Comparison of ENCODE assay signal across 7 mouse cellular contexts in the genomic region with DNA sequence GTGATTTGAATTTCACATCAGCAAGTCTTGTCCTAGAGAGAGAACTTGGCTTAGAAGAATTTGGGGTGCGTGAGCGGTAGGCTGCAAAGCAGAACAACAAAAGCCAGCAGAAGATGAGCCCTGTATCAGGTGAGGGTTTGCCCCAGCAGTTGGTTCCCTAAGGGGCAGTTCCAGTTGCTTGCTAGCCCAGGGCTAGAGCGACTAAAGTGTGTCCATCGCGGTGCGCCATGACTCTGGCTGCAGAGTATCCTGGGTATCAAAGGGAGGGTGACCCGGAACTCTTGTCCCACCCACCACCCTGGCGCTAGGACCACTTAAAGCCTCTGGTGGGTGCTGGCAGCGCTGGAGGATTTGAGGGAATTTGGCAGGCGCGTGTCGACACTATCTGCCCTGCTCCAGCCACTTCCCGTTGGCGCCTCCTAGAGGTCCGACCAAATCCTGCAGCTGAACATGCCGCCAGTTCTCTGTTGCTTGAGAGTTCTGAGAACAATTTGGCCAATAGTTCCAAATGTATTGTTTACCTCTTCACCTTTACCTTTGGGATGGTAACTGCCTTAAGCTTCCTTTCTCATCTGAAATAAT. TPM values are rescaled to one million over a fixed set of nuclear protein-coding genes. Genes with fewer than 3 reads are reported as not detected.
DNase-seq lines count a peak whose midpoint lies in the region; ATAC-seq lines count a peak whose summit lies in the region.

No protein-coding gene starts in this region.

- no peak overlapping the region for H3K27ac ChIP-seq in embryonic facial prominence, embryonic 11.5 days (replicated peaks; ENCODE audit: low read depth, low read length)
- no peak overlapping the region; the same call in 1 of the 2 replicates for H3K27ac ChIP-seq in limb, embryonic 10.5 days
- no peak overlapping the region for H3K27ac ChIP-seq in midbrain, embryonic 12.5 days (replicated peaks)

- H3K4me3 ChIP-seq in embryonic facial prominence, embryonic 11.5 days (ENCODE audit: low read depth, low read length): peak overlapping the region; percentile 23; the same call in 1 of the 2 replicates
- peak overlapping the region; percentile 44 for H3K4me3 ChIP-seq in limb, embryonic 10.5 days
- H3K4me3 ChIP-seq in midbrain, embryonic 12.5 days: peak overlapping the region; percentile 23; the same call in 1 of the 2 replicates

- H3K27me3 ChIP-seq in embryonic facial prominence, embryonic 11.5 days (ENCODE audit: control insufficient read depth, insufficient read depth, low read length): peaks cover 41% of the 10 kb centered on the region
- peaks cover 61% of the 10 kb centered on the region for H3K27me3 ChIP-seq in limb, embryonic 10.5 days (ENCODE audit: low read depth, poor library complexity, severe bottlenecking)
- peaks cover 53% of the 10 kb centered on the region for H3K27me3 ChIP-seq in midbrain, embryonic 12.5 days

- no peak overlapping the region for H3K4me2 ChIP-seq in embryonic facial prominence, embryonic 11.5 days (ENCODE audit: low read depth, low read length)
- peak overlapping the region; percentile 45 for H3K4me2 ChIP-seq in midbrain, embryonic 12.5 days (replicated peaks)

- WGBS in embryonic facial prominence, embryonic 11.5 days: 2% methylated on average over 16 of the region's 16 CpGs
- 2% methylated on average over 16 of the region's 16 CpGs for WGBS in limb, embryonic 10.5 days
- WGBS in midbrain, embryonic 12.5 days: 2% methylated on average over 16 of the region's 16 CpGs

- peak; percentile 88 for DNase-seq in adrenal gland, postnatal 25 days
- DNase-seq in embryonic facial prominence, embryonic 11.5 days (ENCODE audit: low spot score): peak; percentile 84
- peak; percentile 87 to 95 for DNase-seq in heart, adult 18-20 months
- DNase-seq in kidney, adult 11 months: peak; percentile 75
- peak; percentile 88 for DNase-seq in limb, embryonic 10.5 days (ENCODE audit: low spot score)
- peak; percentile 75 for DNase-seq in spleen, adult 12 weeks (ENCODE audit: low spot score)

- ATAC-seq in embryonic facial prominence, embryonic 11.5 days (replicated peaks; ENCODE audit: insufficient number of reproducible peaks, low FRiP score, low TSS enrichment, low read depth): peak; percentile 39; the same call in 1 of the 2 replicates
- ATAC-seq in midbrain, embryonic 12.5 days (ENCODE audit: low FRiP score, low read depth): peak; percentile 53; the same call in 1 of the 2 replicates

- H3K9ac ChIP-seq in embryonic facial prominence, embryonic 11.5 days (replicated peaks; ENCODE audit: low read length): no peak overlapping the region
- H3K9ac ChIP-seq in midbrain, embryonic 12.5 days (replicated peaks): no peak overlapping the region

- H3K9me3 ChIP-seq in embryonic facial prominence, embryonic 11.5 days (replicated peaks; ENCODE audit: control insufficient read depth, low read length): no peaks in the 10 kb centered on the region
- no peaks in the 10 kb centered on the region for H3K9me3 ChIP-seq in limb, embryonic 10.5 days (replicated peaks)
- no peaks in the 10 kb centered on the region for H3K9me3 ChIP-seq in midbrain, embryonic 12.5 days

- peaks cover 10% of the 10 kb centered on the region for H3K36me3 ChIP-seq in embryonic facial prominence, embryonic 11.5 days (replicated peaks; ENCODE audit: control insufficient read depth, insufficient read depth, low read depth, low read length)
- peaks cover 48% of the 10 kb centered on the region for H3K36me3 ChIP-seq in limb, embryonic 10.5 days
- peaks cover 47% of the 10 kb centered on the region for H3K36me3 ChIP-seq in midbrain, embryonic 12.5 days

- peaks cover 9% of the 10 kb centered on the region for H3K4me1 ChIP-seq in embryonic facial prominence, embryonic 11.5 days (ENCODE audit: control insufficient read depth, insufficient read depth, low read length)
- H3K4me1 ChIP-seq in limb, embryonic 10.5 days: peaks cover 22% of the 10 kb centered on the region
- peaks cover 20% of the 10 kb centered on the region for H3K4me1 ChIP-seq in midbrain, embryonic 12.5 days

RNA-seq across cellular contexts. Expression of a gene that starts 13.8 kb away (rescaled TPM):
- 3.9 and 5.0 TPM in 2 replicates for total RNA-seq in adrenal gland, postnatal 25 days (2021)
- polyA plus RNA-seq in embryonic facial prominence, embryonic 11.5 days (2014; fragmentation: Nextera tagmentation; extraction: Ambion mirVana): 8.6 and 9.5 TPM in 2 replicates
- 1 to 10 TPM; 4.0 to 4.8 TPM for total RNA-seq in heart, adult 18-20 months (2021)
- 8.9 and 15.8 TPM in 2 replicates for polyA plus RNA-seq in limb, embryonic 10.5 days (2016; fragmentation: Nextera tagmentation; extraction: Ambion mirVana)
- 45.1 and 56.8 TPM in 2 replicates for polyA plus RNA-seq in midbrain, embryonic 12.5 days (2016; fragmentation: Nextera tagmentation; extraction: Ambion mirVana)

RNA-seq across cellular contexts. Expression of a gene that starts 31.9 kb away (rescaled TPM):
- 1.1 TPM in 1 of 2 replicates, not detected in the other for total RNA-seq in adrenal gland, postnatal 25 days (2021)
- 2.0 and 2.5 TPM in 2 replicates for polyA plus RNA-seq in embryonic facial prominence, embryonic 11.5 days (2014; fragmentation: Nextera tagmentation; extraction: Ambion mirVana)
- 1 to 10 TPM; 2.2 to 2.6 TPM for total RNA-seq in heart, adult 18-20 months (2021)
- 0.35 and 1.9 TPM in 2 replicates for polyA plus RNA-seq in limb, embryonic 10.5 days (2016; fragmentation: Nextera tagmentation; extraction: Ambion mirVana)
- polyA plus RNA-seq in midbrain, embryonic 12.5 days (2016; fragmentation: Nextera tagmentation; extraction: Ambion mirVana): 2.5 and 3.3 TPM in 2 replicates

RNA-seq across cellular contexts. Expression of a gene that starts 40.2 kb away (rescaled TPM):
- 13.8 and 14.8 TPM in 2 replicates for total RNA-seq in adrenal gland, postnatal 25 days (2021)
- 13.2 and 15.1 TPM in 2 replicates for polyA plus RNA-seq in embryonic facial prominence, embryonic 11.5 days (2014; fragmentation: Nextera tagmentation; extraction: Ambion mirVana)
- total RNA-seq in heart, adult 18-20 months (2021): 1 to 10 TPM; 4.5 to 4.7 TPM
- polyA plus RNA-seq in limb, embryonic 10.5 days (2016; fragmentation: Nextera tagmentation; extraction: Ambion mirVana): 12.6 and 16.2 TPM in 2 replicates
- polyA plus RNA-seq in midbrain, embryonic 12.5 days (2016; fragmentation: Nextera tagmentation; extraction: Ambion mirVana): 22.5 and 24.4 TPM in 2 replicates

RNA-seq across cellular contexts. Expression of a gene that starts 40.3 kb away (rescaled TPM):
- 35.1 and 40.6 TPM in 2 replicates for total RNA-seq in adrenal gland, postnatal 25 days (2021)
- polyA plus RNA-seq in embryonic facial prominence, embryonic 11.5 days (2014; fragmentation: Nextera tagmentation; extraction: Ambion mirVana): 71.8 and 84.0 TPM in 2 replicates
- 10 to 100 TPM; 36.5 to 38.3 TPM for total RNA-seq in heart, adult 18-20 months (2021)
- polyA plus RNA-seq in limb, embryonic 10.5 days (2016; fragmentation: Nextera tagmentation; extraction: Ambion mirVana): 74.1 and 79.7 TPM in 2 replicates
- 86.7 and 94.8 TPM in 2 replicates for polyA plus RNA-seq in midbrain, embryonic 12.5 days (2016; fragmentation: Nextera tagmentation; extraction: Ambion mirVana)

RNA-seq across cellular contexts. Expression of a gene that starts 43.6 kb away (rescaled TPM):
- total RNA-seq in adrenal gland, postnatal 25 days (2021): 25.8 and 33.1 TPM in 2 replicates
- 5.7 and 6.7 TPM in 2 replicates for polyA plus RNA-seq in embryonic facial prominence, embryonic 11.5 days (2014; fragmentation: Nextera tagmentation; extraction: Ambion mirVana)
- 10 to 100 TPM; 11.2 to 13.9 TPM for total RNA-seq in heart, adult 18-20 months (2021)
- polyA plus RNA-seq in limb, embryonic 10.5 days (2016; fragmentation: Nextera tagmentation; extraction: Ambion mirVana): 11.4 and 13.1 TPM in 2 replicates
- polyA plus RNA-seq in midbrain, embryonic 12.5 days (2016; fragmentation: Nextera tagmentation; extraction: Ambion mirVana): 11.0 and 11.6 TPM in 2 replicates
